Mouse (Mus musculus) testis, adult 2 months (tissue): ENCODE measurements around the gene Serpina7. TPM values are rescaled to one million over a fixed set of nuclear protein-coding genes. Genes with fewer than 3 reads are reported as not detected.

ENCODE experiments used
- H3K27ac ChIP-seq: fragments of 200-500 bp; 2 replicates; pipeline ENCODE4 v1.5.1; 2012; ENCODE audit warnings: low read depth, low read length; ENCODE audit not compliant: control insufficient read depth, insufficient read depth
- H3K27me3 ChIP-seq: fragments of 200-500 bp; 2 replicates; pipeline ENCODE4 v1.6.1; 2012; ENCODE audit warnings: mild to moderate bottlenecking, low read length, moderate library complexity; ENCODE audit not compliant: control insufficient read depth, insufficient read depth
- H3K36me3 ChIP-seq: fragments of 200-500 bp; 2 replicates; pipeline ENCODE4 v1.6.1; 2012; ENCODE audit warnings: mild to moderate bottlenecking, low read length; ENCODE audit not compliant: control insufficient read depth, insufficient read depth
- H3K4me1 ChIP-seq: fragments of 200-500 bp; 2 replicates; pipeline ENCODE4 v1.6.1; 2012; ENCODE audit warnings: low read length; ENCODE audit not compliant: control insufficient read depth, insufficient read depth
- H3K4me3 ChIP-seq: fragments of 200-500 bp; 2 replicates; pipeline ENCODE4 v1.5.1; 2012; ENCODE audit warnings: low read depth, mild to moderate bottlenecking, low read length, moderate library complexity, mixed read lengths; ENCODE audit not compliant: control insufficient read depth
- CTCF ChIP-seq: fragments of 200-500 bp; IDR thresholded peaks from 2 replicates; pipeline ENCODE4 v1.5.1; 2012; ENCODE audit warnings: low read depth, mild to moderate bottlenecking, inconsistent platforms, low read length, moderate library complexity; ENCODE audit not compliant: control insufficient read depth, insufficient read depth, insufficient replicate concordance
- POLR2A ChIP-seq: fragments of 200-500 bp; IDR thresholded peaks from 2 replicates; pipeline ENCODE4 v1.6.1; 2012; ENCODE audit warnings: low read depth, mild to moderate bottlenecking, inconsistent platforms, low read length, moderate library complexity; ENCODE audit not compliant: control insufficient read depth
- polyA plus RNA-seq: library from polyadenylated mRNA; depleted of rRNA; stranded (reverse); fragments of >200 nt; gene quantifications from 2 replicates; pipeline ENCODE4 v1.2.3, GENCODE M21; 2012; rRNA removed

Gene Serpina7
- polyA plus RNA-seq: 0.90 and 1.4 TPM in 2 replicates

DNA sequence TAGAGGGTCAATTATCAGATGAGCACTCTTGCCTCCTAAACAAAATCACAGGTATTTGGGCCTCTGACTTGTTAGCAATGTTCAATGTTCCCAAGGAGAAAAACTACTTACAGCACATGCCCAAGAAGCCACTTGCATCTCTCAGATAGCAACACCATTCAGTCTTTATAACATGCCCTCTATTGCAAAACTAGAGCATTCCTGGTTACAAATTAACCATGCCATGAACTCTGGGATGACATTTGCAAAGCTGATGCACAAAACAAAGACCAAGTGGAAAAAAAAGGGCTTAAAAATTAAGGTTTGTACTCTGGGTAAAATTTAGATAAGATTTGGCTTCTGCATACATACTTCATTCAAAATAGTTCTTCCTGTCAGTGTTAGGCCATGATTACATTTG is at the start of gene Serpina7:
Gene Serpina7, minus strand, starts transcription at position 160 of the 400 bp plus-strand sequence.
- H3K4me1 ChIP-seq: no peaks in the 10 kb centered on the region
- no peaks in the 10 kb centered on the region for H3K36me3 ChIP-seq
- H3K4me3 ChIP-seq: no peak within 1 kb of the TSS
- no peaks in the 10 kb centered on the region for H3K27me3 ChIP-seq
- no peak within 1 kb of the TSS for H3K27ac ChIP-seq
- TF ChIP-seq POLR2A: no peak

DNA sequence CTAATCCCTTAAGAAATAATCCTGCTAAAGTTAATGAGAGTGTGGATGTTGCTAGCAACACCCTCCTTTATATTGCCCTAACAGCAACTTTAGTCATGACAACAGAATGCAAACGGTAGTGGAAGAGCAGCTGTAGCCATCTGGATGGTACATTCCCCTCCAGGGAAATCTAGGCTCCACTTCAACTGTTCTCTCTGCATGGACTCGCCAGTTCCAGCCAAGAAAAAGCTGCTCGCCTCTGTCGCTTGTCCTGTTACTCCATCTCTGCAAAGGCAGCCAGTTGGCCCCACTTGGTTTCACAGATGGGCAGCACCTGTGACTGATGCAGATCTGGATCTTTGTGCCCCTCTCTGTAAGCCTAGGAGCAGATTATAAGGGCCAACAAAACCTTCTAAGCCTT is 49.0 kb upstream of the Serpina7 start:
- Histone ChIP-seq H3K27me3 (no peaks in the 10 kb centered on the region), H3K4me1 (no peaks in the 10 kb centered on the region), H3K4me3 (no peak overlapping the region), H3K27ac (no peak overlapping the region), H3K36me3 (no peaks in the 10 kb centered on the region)
- TF ChIP-seq POLR2A (no peak), CTCF (no peak)

DNA sequence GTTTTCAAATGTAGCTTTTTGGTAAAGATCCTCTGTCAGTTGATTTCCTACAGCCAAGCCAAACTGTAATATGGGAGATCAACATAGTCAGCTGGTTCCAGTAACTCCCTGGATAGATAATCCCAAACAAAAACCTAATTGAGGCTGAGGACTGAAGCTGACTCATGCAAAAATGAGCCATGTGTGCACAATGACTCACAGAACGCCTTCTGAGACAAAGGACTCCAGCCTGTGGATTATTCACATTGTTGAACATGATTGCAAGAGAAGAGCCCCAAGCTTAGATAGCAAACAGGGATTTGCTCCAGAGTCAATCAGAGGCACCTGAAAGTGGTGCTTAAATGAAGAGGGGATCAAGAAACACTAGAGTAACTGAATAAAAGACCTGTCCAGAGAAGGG is 12.2 kb upstream of the Serpina7 start:
- Histone ChIP-seq H3K4me3 (no peak overlapping the region), H3K36me3 (no peaks in the 10 kb centered on the region), H3K27me3 (no peaks in the 10 kb centered on the region), H3K27ac (no peak overlapping the region), H3K4me1 (no peaks in the 10 kb centered on the region)
- TF ChIP-seq POLR2A (no peak), CTCF (no peak)

DNA sequence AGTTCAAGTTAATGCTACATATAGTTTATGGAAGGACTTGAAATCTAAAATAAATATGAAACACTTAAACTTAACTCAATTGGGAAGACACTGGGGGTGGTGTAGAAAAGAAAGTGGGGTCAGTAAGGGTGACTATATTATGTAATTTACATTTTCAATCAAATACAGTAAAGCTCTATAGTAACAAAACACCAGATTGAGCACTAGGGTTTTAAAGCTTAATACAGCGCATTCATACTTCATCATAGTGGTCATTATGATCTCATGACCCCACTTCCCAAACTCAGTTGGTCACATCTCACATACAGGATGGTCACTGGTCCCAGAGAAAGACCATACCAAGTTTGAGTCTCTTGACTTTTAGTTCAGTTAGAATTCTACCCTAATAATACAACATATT is 907 bp upstream of the Serpina7 start, which contains the start of gene 4930513O06Rik:
Gene 4930513O06Rik, plus strand, starts transcription at position 301 of the 400 bp plus-strand sequence.
- H3K36me3 ChIP-seq: no peaks in the 10 kb centered on the region
- no peak within 1 kb of the TSS for H3K4me3 ChIP-seq
- TF ChIP-seq POLR2A: no peak
- TF ChIP-seq CTCF: no peak
- no peak within 1 kb of the TSS for H3K27ac ChIP-seq
- H3K27me3 ChIP-seq: no peaks in the 10 kb centered on the region
- H3K4me1 ChIP-seq: no peaks in the 10 kb centered on the region

DNA sequence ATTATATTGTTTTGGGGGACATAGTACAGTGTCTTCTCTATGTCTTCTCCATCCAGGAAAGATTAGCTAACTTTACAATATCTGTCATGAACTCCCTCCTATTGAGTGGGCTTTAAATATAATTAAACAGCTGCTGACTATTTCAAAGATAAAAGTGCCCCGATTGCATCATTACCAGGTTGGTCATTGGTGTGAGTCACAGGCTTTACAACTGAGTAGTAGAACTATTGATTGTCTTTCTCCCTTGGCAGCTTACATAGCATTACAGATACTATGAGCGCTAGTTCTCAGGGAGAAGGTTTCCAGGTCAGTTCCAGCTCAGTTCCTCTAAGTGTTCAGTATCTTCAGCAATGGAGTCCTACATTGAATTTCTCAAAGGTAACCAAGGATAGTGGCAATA is 6.5 kb downstream of the Serpina7 start:
- Histone ChIP-seq H3K27ac (no peak overlapping the region), H3K27me3 (no peaks in the 10 kb centered on the region), H3K4me1 (no peaks in the 10 kb centered on the region), H3K4me3 (no peak overlapping the region), H3K36me3 (no peaks in the 10 kb centered on the region)
- TF ChIP-seq POLR2A (no peak), CTCF (no peak)

DNA sequence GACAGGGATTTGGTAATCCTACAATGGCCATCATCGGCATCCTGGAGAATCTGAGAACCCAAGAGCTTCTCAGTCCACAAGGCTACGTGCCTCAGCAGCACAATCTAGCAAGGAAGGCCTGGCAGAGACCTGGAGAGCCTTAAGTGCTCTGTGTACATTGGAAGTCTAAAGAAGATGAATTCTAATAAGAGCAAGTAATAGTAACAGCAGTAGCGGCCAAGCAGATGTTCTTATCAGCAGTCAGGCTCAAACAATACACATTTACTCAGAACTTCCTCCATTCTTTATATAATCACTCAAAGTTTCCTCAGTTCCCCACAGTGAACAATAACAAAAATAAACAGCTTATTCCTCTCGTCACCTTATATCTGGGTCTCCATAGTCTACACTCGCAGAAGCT is 21.0 kb downstream of the Serpina7 start:
- no peaks in the 10 kb centered on the region for H3K4me1 ChIP-seq
- no peaks in the 10 kb centered on the region for H3K36me3 ChIP-seq
- no peaks in the 10 kb centered on the region for H3K27me3 ChIP-seq
- H3K27ac ChIP-seq: no peak overlapping the region
- H3K4me3 ChIP-seq: no peak overlapping the region
- no peak for TF ChIP-seq CTCF
- no peak for TF ChIP-seq POLR2A

DNA sequence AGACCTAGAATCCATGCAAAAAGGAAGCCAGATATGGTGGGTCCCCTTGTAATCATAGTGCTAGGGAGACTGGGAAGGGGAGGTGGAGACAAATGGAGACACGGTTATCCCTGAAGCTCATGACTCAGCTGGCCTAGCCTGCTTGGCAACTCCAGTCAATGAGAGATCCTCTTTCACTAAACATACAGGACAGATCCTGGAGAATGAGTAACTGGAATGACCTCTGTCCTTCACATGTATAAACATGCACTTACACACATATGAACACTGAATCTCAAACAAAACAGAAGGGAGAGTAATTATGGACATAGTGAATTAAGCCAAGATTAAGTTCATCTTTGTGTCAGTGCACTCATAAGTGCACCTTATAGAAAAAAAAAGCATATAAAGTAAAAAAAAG is 31.9 kb downstream of the Serpina7 start:
- Histone ChIP-seq H3K4me1 (no peaks in the 10 kb centered on the region), H3K27me3 (no peaks in the 10 kb centered on the region), H3K4me3 (no peak overlapping the region), H3K27ac (no peak overlapping the region), H3K36me3 (no peaks in the 10 kb centered on the region)
- TF ChIP-seq CTCF (no peak), POLR2A (no peak)

DNA sequence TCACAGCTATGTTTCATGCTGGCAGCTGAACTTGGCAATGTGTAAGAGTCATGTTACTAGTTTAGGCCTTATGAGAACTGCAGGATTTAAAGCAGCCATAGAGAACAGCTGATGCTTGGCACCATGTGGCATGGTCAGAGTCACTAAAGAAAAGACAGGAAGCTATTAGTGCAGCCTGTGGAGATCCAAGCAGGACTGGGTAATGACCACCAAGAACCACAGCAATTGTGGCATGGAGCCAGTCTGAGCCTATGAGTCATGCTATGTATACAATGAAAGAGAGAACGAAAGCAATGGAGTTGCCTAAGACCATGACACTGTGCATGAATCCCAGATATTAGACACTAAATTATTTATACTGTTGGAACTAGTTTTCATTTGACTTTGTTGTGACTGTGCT is 33.1 kb downstream of the Serpina7 start:
- TF ChIP-seq POLR2A (no peak), CTCF (no peak)
- H3K4me3 ChIP-seq: no peak overlapping the region

More for the DNA sequence above, 33.1 kb downstream of the Serpina7 start:
- Histone ChIP-seq H3K4me1 (no peaks in the 10 kb centered on the region), H3K36me3 (no peaks in the 10 kb centered on the region), H3K27me3 (no peaks in the 10 kb centered on the region), H3K27ac (no peak overlapping the region)
